Mouse (Mus musculus) forelimb bud, embryonic 11.5 days (tissue): ENCODE data around the gene Slc35e1.

ENCODE experiments used
- DNase-seq: peaks from one replicate; pipeline ENCODE4 v3.0.0-alpha.2; 2012; ENCODE audit warnings: low read depth, low spot score

Slc35e1 gene

GRCm38 (mm10) chr8:72491680-72492621 is at the start of gene Slc35e1:
Slc35e1 (minus strand) TSS chr8:72492614.
- DNase-seq: peak; percentile 6

- DNase-seq: no peak
These were observed 46.8 kb upstream of the Slc35e1 start for GRCm38 (mm10) chr8:72539234-72539633.

GRCm38 (mm10) chr8:72534888-72535287 is 42.5 kb upstream of the Slc35e1 start:
- DNase-seq: no peak

DNA sequence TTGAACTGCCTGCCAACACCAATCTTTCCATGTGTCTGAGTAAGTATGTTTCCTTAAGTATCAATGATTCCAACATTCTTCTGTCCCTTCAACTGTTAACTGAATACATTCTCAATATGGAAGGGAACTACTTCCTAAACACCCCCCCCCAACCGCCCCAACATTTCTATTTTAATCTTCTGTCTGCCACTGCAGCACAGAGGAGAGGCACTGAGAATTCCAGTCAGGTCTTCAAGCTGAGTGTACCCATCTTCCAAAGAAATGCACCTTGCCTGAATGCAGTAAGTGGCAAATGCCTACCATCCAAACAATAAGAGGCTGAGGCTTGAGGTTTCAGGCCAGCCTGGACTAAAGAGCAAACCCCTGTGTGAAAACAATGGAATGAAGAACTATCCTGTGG is 39.7 kb upstream of the Slc35e1 start:
- no peak for DNase-seq

GRCm38 (mm10) chr8:72521888-72522287 is 29.5 kb upstream of the Slc35e1 start:
- no peak for DNase-seq

- no peak for DNase-seq
These were observed 25.1 kb upstream of the Slc35e1 start for GRCm38 (mm10) chr8:72517421-72517988.

DNA sequence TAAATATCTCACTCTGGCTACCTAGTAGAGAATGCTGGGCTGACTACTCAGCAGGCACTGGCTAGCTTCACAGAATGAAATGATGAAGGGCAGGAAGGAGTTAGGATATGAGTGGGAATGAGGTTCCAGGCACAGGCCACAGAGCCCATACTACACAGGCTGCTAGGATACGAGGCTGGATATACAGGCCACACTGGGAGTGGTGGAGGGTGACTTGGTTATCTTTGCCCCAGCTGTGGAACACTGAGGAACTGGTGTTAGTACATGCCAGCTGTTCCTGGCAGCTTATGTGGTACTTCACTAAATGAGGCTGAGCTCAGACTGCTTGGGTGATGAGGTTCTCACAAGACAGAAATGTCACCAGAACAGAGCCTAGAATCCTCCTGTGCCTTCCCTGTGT is 20.7 kb upstream of the Slc35e1 start:
- DNase-seq: no peak

GRCm38 (mm10) chr8:72512648-72513047 is 20.2 kb upstream of the Slc35e1 start:
- DNase-seq: no peak

- no peak for DNase-seq
These were observed 15.1 kb upstream of the Slc35e1 start for GRCm38 (mm10) chr8:72507505-72507904.

GRCm38 (mm10) chr8:72504637-72505314 is 12.4 kb upstream of the Slc35e1 start:
- DNase-seq: no peak

- no peak for DNase-seq
These were observed 11.7 kb upstream of the Slc35e1 start for GRCm38 (mm10) chr8:72504137-72504536.

- no peak for DNase-seq
These were observed 8.1 kb upstream of the Slc35e1 start for GRCm38 (mm10) chr8:72500521-72500931.

DNA sequence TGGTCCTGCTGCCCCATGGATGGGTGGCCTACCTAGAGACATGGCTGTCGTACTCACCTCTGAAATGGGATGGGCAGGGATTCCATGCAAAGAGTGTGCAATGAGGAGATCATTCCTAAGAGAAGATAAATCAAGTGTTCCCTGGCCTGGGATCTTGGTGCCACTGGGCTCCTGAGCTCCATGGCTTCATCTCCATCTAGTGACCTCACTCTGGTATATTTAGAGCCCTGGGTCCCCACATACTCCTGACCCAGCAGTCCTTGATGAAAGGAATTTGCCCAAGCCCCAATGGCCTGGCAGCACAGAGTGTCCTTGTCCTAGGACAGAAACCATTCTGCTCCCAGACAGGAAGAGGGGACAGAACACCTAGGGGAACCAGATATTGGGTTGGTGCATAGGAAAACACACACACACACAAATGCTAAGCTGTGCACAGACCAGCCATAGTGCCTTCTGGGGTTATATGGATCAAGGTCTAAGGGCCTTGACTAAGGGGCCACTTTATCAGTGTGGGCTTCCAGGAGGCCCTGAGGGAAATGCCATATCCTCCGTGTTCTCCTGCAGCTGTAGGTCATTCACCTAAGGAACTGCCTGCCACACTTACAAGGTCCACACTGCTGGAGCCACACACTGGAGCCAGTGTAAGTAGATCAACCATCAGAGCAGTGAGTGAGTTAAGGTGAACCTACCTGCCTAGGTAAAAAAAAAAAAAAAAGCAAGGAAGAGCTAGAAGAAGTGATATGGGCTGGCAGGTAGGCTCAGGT is 7.3 kb upstream of the Slc35e1 start:
- DNase-seq: no peak

GRCm38 (mm10) chr8:72498527-72498926 is 6.1 kb upstream of the Slc35e1 start:
- DNase-seq: no peak

DNA sequence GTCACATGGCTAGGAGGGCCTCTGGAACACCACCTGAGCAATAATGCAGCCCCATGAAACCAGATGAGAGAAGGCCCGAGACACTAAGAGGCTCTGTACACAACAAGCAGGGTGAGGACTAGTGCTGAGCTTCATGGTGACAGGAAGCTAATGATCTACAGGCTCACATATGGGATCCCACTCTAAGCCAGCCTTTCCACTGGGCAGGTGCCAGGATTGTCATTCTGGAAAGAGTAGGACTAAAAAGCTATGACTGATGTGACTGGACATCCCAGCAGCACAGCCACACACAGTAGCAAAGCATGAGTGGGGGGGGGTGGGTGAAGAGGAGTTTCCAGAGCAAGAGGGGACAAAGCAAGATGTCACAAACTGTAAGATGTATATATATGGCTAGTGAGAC is 5.5 kb upstream of the Slc35e1 start:
- no peak for DNase-seq

- no peak for DNase-seq
These were observed 3.8 kb upstream of the Slc35e1 start for GRCm38 (mm10) chr8:72496217-72496616.

- DNase-seq: no peak
These were observed 3.1 kb upstream of the Slc35e1 start for GRCm38 (mm10) chr8:72495411-72496111.

- no peak for DNase-seq
These were observed 967 bp upstream of the Slc35e1 start for GRCm38 (mm10) chr8:72493381-72493780.

DNA sequence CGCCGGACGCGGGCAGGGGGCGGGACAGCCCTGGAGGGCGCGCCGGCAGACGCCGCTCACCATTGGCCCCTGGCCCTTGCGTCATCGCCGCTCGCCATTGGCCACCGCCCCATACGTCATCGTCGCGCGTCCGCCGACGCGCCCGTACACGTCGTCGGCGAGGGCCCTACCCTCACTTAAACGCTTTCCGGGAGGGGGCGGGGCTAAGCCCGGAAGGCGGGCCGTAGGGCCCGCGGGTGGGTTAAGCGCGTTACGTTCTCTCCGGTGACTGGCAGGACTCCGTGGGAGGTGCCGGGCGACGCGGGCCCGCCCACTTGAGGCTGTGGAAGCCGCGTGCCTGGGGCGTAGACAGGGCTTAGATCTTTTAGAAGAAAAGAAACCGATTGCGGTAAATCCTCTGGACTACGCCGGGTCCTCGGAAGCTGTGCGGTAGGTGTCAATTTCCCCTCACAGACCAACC is 238 bp upstream of the Slc35e1 start:
- DNase-seq: peak; percentile 100

DNA sequence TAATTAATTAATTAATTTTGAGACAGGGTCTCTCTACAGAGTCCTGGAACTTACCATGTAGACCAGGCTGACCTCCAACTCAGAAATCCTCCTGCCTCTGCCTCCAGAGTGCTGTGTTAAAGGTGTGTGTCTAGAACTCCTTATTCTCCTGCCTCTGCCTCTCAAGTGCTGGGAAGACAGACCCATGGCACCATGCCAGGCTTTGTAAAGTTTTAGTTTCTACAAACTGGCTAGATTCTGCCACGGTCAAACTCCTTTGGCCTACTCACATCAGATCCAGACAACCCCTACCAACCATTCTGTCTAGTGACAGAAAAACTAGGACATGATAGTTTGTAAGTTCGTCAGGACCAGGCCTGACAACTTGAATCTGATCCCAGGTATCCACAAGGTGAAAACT is 1.4 kb downstream of the Slc35e1 start:
- DNase-seq: no peak

- DNase-seq: no peak
These were observed 5.4 kb downstream of the Slc35e1 start for GRCm38 (mm10) chr8:72487014-72487413.
